Mouse (Mus musculus): ENCODE data around the gene Celsr1. TPM values are rescaled to one million over a fixed set of nuclear protein-coding genes. Genes with fewer than 3 reads are reported as not detected.

The Celsr1 gene
- total RNA-seq (2021), result 1 to 10 TPM; 5.0 to 5.1 TPM
- long read RNA-seq, experiment 1, partial matches to known transcripts, result 1 of 4 reads
- long read RNA-seq, experiment 1, other reads (novel, unspliced or antisense), result 3 of 4 reads
- long read RNA-seq, experiment 2, partial matches to known transcripts, result 0 of 5 reads
- long read RNA-seq, experiment 2, other reads (novel, unspliced or antisense), result 5 of 5 reads

GRCm38 (mm10) chr15:86033191-86033841, at the start of gene Celsr1:
Gene Celsr1, minus strand, starts transcription at chr15:86033777.
- peak in 1 of 2 experiments; percentile 9 for DNase-seq

DNA sequence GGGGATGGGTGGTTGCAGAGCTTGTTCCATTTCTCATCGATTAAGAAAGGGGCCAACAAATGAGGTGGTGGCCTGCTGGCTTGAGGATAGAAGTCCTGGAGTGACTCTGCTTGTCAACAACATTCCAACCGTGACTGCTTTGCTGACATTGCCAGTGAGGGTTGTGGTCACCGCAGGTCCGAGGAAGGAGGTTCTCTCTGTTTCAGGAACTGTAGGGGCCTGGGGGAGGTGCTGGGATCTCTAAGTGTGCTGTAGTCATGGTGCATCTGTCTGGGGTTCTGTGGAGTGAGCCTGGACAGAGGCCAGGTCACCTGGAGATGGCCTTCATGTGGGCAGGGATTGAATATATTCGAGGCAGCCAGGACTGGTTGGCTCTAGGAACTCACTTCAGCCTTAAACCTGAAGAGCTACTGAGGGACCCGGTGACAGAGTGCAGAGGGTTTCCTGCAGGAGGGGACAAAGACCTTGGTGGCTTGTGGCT, 49.7 kb upstream of the Celsr1 start:
- DNase-seq, result no peak

GRCm38 (mm10) chr15:86082551-86082961, 49.0 kb upstream of the Celsr1 start:
- DNase-seq, result peak in 1 of 2 experiments; percentile 32

DNA sequence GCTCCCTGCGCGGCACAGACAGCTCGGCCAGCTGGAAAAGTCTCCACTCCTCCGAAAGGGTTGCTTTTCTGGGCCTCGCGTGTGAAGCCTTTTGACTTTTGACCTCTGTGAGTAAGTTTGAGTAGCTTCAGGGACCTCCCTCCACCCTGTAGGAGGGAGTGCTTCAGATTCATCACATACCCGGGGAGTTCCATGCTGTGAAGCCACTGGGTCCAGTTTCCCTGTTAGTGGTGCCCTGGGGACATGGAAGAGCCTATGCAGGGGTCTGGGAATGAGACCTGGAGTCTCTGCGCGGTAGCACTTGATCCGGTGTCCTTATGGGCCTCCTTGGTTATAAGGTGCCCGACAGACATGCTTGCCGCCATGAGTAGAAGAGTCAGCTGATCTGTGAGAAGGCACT, 48.1 kb upstream of the Celsr1 start:
- no peak for DNase-seq

DNA sequence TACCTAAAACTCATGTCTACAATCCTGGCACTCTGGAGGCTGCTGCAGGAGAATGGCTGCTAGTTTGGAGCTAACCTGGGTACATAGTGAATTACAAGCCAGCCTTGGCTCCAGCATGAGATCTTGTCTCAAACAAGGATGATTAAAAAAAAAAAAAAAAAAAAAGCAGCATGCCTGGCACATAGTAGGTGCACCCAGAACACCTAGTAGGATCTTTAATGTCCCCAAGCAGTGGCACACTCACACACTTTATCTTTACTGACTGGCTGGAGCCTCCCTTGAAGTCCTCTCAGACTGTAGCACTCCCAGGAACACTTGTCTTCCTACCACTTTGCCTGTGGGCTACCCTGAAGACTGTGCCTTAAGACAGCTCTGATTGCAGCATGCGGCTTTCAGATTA, 46.8 kb upstream of the Celsr1 start:
- no peak for DNase-seq

- peak; percentile 62 to 83 for DNase-seq
Measured at GRCm38 (mm10) chr15:86079876-86080275, 46.3 kb upstream of the Celsr1 start.

GRCm38 (mm10) chr15:86079467-86079866, 45.9 kb upstream of the Celsr1 start:
- DNase-seq, result no peak

- DNase-seq, result no peak
Measured at GRCm38 (mm10) chr15:86078481-86079216, 45.1 kb upstream of the Celsr1 start.

DNA sequence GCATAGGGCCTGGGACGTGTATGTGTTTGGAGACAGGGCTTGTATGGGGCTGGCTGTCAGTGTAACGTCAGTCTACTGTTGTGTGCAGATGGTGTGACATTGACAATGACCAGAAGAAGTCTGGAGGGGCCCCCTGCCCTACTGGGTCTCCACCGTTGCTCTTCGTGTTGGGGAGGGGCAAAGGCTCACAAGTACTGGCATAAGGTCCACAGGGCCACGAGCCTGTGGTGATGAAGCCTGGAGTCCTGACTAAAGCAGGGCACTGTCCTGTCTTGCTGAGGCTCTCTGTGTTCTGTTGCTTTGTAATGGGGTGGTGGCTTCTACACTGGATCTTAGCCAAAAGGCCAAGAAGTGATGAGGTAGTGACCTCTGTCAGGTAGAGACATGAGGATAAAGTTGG, 44.4 kb upstream of the Celsr1 start:
- no peak for DNase-seq

GRCm38 (mm10) chr15:86076378-86076777, 42.8 kb upstream of the Celsr1 start:
- DNase-seq, result no peak

DNA sequence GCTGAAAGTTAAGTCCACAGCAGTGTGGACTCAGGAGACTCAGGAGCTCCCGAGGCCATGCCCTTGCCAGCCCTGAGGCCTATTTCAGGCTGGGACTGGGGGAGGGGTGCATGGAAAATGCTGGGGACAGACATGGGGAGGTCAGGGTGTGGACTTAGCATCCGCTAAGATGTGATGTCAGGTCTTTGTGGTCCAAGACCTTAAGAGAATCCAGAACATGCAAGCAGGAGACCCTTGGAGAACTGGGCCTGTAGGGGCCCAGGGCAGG, 42.4 kb upstream of the Celsr1 start:
- no peak for DNase-seq

DNA sequence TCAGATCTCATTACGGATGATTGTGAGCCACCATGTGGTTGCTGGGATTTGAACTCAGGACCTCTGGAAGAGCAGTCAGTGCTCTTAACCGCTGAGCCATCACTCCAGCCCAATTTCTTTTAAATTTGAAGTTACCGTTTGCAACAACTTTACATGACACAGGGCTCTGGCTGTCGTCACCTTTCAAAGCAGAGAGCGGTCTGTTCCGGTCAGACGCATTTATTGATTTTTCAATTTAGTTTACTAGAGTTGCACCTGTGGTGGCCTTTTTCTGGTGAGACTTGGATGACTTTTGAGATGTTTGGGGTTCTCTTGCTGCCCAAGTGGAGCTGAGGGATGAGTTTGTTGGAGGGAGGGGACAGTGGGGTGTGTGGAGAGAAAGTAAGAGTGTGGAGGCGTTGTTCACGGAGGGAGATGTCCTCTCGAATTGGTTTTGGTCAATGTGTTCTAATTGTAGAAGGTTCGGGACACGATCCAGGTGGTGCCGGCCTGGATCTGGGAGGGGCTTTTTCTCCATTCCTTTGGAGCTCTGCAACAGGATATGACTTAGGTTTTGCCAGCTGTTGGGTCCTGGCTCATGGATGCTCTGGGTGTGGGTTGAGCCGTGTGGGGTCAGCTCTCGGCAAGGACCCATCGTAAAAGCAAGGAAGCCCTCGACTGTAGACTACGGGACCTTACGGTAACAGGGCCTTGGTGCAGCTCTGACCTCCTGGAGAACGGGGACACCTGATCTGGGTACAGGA, 41.9 kb upstream of the Celsr1 start:
- peak in 1 of 2 experiments; percentile 49 for DNase-seq

- DNase-seq, result no peak
Measured at GRCm38 (mm10) chr15:86074171-86074937, 40.8 kb upstream of the Celsr1 start.

GRCm38 (mm10) chr15:86071166-86071565, 37.6 kb upstream of the Celsr1 start:
- DNase-seq, result no peak

- no peak for DNase-seq
Measured at GRCm38 (mm10) chr15:86070368-86070767, 36.8 kb upstream of the Celsr1 start.

DNA sequence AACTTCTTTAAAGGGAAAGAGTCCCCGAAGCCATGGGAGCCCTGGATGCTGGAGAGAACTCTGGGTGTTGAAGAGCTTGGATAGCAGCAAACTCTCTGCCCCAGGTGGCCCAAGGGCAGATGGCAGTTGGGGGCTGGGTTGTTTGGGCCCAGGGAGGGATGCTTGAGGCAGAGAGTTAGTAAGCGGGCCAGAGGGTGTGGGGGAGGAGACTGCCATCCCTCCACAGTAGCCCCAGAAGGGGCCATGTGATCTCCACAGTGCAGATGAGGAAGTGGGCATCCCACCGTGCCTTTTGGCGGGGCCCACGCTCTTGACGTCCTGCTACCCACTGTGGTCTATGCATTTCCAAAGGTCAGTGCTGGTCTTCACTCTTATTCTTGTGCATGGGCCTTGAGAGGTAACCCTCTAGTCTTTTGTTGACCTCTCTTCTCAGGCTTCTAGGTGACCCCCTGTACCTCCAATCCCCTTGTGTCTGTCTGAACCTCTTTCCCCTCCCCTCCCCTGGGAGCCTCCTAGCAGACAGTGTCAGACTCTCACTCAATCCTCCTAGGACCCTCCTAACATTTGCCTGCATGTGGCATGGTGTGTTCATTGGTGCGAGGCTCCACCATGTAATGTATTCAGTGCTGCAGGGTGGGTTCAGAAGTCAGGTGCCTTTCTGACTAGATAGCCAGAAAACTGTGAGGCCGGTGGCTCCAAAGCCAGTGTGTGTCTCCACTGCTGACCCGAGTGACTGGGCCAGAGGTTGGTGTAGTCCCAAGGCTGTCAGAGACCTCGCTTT, 35.6 kb upstream of the Celsr1 start:
- no peak for DNase-seq

- no peak for DNase-seq
Measured at GRCm38 (mm10) chr15:86067941-86068495, 34.4 kb upstream of the Celsr1 start.

DNA sequence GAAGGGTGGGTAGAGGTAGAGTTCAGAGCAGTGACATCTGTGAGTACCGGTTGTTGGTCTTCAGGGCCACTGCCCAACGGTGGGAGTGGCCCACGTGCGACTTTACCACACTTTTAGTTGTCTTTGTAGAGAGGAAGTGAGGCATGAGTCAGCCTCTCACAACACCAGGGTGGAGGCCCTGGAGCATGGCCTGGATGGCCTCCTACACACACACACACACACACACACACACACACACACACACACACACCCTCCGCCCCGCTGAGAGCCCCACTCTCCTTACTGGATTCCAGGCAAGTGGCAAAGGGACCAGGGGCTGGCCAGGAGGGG, 34.0 kb upstream of the Celsr1 start:
- DNase-seq, result peak in 1 of 2 experiments; percentile 76

DNA sequence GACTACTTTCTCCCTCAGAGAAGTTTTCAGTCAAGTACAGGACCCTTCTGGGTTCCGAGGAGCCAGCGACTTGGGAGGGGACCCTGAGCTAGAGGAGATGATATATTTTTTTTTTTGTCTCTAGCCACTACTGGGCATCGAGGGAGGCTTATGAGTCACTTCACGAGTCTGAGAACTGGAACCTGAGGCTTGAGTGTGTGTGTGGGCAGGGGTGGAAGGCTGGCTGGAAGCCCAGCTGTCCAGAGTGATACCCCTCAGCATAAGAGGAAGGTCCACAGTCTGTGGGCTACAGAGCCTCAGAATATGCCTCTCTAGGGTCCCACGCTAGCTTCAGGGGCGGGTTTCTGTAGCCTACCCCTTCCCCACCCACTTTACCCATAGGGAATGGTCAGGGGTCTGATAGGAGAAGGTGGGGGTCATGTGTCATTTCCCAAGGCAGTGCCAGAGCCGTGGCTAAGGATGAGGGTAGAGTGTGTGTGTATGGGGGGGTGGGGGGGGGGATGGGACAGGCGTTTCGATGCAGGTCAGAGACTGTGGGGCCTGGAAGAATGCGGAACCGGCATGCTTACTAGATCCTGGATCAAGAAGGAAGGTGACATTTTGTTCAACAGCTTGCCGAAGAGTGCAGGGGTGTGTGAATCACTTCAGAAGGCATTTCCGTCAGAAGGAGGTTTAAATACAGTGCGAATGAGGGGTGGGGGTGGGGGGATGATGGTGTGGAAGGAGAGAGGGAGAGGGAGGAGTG, 33.4 kb upstream of the Celsr1 start:
- DNase-seq, result no peak

DNA sequence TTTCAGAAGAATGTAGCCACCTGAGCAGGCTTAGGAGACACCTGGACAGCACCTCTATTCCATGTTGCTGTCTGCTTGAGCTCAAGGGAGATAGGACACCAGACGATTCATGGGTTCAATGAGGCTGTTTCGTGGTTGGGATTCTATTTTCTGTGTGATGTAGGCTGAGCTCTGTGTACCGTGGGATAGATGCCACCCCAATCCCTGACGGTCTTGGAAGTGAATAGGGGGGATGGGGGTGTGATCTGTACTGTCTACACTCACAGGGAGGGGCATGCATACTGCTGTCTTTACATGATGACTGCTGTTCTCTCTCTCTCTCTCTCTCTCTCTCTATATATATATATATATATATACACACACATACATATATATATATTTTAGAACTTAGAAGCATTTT, 31.8 kb upstream of the Celsr1 start:
- DNase-seq, result no peak
